Mouse (Mus musculus): ENCODE data around the gene Ehmt1. TPM values are rescaled to one million over a fixed set of nuclear protein-coding genes. Genes with fewer than 3 reads are reported as not detected.

Ehmt1 gene
- polyA plus RNA-seq, 1 experiment from 2014 or later: 47.5 TPM

- H3K27ac ChIP-seq: no peak overlapping the region
- DNase-seq (ENCODE audit: low spot score): no peak
- 78% methylated on average over 11 of the region's 11 CpGs for WGBS
- H3K4me3 ChIP-seq (replicated peaks; ENCODE audit: low read depth, low read length): no peak overlapping the region
- no peaks in the 10 kb centered on the region for H3K36me3 ChIP-seq (ENCODE audit: insufficient read depth, low read length)
- no peak overlapping the region for H3K9ac ChIP-seq (ENCODE audit: low read depth, low read length)
- H3K27me3 ChIP-seq (ENCODE audit: insufficient read depth, low read length): no peaks in the 10 kb centered on the region
- H3K4me1 ChIP-seq (replicated peaks; ENCODE audit: insufficient read depth, low read length): no peaks in the 10 kb centered on the region
- no peak for ATAC-seq (replicated peaks; ENCODE audit: low FRiP score, low read depth)
- H3K4me2 ChIP-seq (ENCODE audit: low read length): no peak overlapping the region
- no peak for TF ChIP-seq CTCF (IDR thresholded peaks at IDR 0.05; ENCODE audit: low read depth)
- no peaks in the 10 kb centered on the region for H3K9me3 ChIP-seq (replicated peaks; ENCODE audit: low read length)
Observed at GRCm38 (mm10) chr2:24775951-24776587, 143.3 kb downstream of the Ehmt1 start.

GRCm38 (mm10) chr2:24774832-24775231 is 144.6 kb downstream of the Ehmt1 start:
- Histone ChIP-seq H3K27ac (no peak overlapping the region), H3K4me1 (replicated peaks; ENCODE audit: insufficient read depth, low read length) (no peaks in the 10 kb centered on the region), H3K4me3 (replicated peaks; ENCODE audit: low read depth, low read length) (no peak overlapping the region), H3K9ac (ENCODE audit: low read depth, low read length) (no peak overlapping the region), H3K27me3 (ENCODE audit: insufficient read depth, low read length) (no peaks in the 10 kb centered on the region), H3K9me3 (replicated peaks; ENCODE audit: low read length) (no peaks in the 10 kb centered on the region), H3K4me2 (ENCODE audit: low read length) (no peak overlapping the region), H3K36me3 (ENCODE audit: insufficient read depth, low read length) (no peaks in the 10 kb centered on the region)
- ATAC-seq (replicated peaks; ENCODE audit: low FRiP score, low read depth) (no peak), DNase-seq (ENCODE audit: low spot score) (no peak)
- WGBS: 65% methylated on average over 7 of the region's 7 CpGs
- TF ChIP-seq CTCF (IDR thresholded peaks at IDR 0.05; ENCODE audit: low read depth): no peak; the same call in 1 of the 2 replicates

GRCm38 (mm10) chr2:24770861-24771260 is 148.6 kb downstream of the Ehmt1 start:
- Histone ChIP-seq H3K27ac (no peak overlapping the region), H3K4me1 (replicated peaks; ENCODE audit: insufficient read depth, low read length) (no peaks in the 10 kb centered on the region), H3K9me3 (replicated peaks; ENCODE audit: low read length) (no peaks in the 10 kb centered on the region), H3K36me3 (ENCODE audit: insufficient read depth, low read length) (no peaks in the 10 kb centered on the region), H3K4me2 (ENCODE audit: low read length) (no peak overlapping the region), H3K27me3 (ENCODE audit: insufficient read depth, low read length) (no peaks in the 10 kb centered on the region), H3K9ac (ENCODE audit: low read depth, low read length) (no peak overlapping the region), H3K4me3 (replicated peaks; ENCODE audit: low read depth, low read length) (no peak overlapping the region)
- no peak for ATAC-seq (replicated peaks; ENCODE audit: low FRiP score, low read depth)
- WGBS: 76% methylated on average over 4 of the region's 4 CpGs
- no peak for DNase-seq (ENCODE audit: low spot score)
- no peak for TF ChIP-seq CTCF (IDR thresholded peaks at IDR 0.05; ENCODE audit: low read depth)

GRCm38 (mm10) chr2:24763115-24763557 is 156.3 kb downstream of the Ehmt1 start, which contains the start of gene Cacna1b:
Cacna1b (minus strand) TSS chr2:24763152.
- Histone ChIP-seq H3K27ac (no peak within 1 kb of the TSS), H3K4me1 (replicated peaks; ENCODE audit: insufficient read depth, low read length) (peaks cover 12% of the 10 kb centered on the region), H3K4me3 (replicated peaks; ENCODE audit: low read depth, low read length) (peak within 1 kb of the TSS; percentile 49), H3K9me3 (replicated peaks; ENCODE audit: low read length) (no peaks in the 10 kb centered on the region), H3K36me3 (ENCODE audit: insufficient read depth, low read length) (no peaks in the 10 kb centered on the region), H3K27me3 (ENCODE audit: insufficient read depth, low read length) (peaks cover 21% of the 10 kb centered on the region), H3K4me2 (ENCODE audit: low read length) (peak within 1 kb of the TSS; percentile 96), H3K9ac (ENCODE audit: low read depth, low read length) (no peak within 1 kb of the TSS)
- WGBS: under 1% methylated on average over 41 of the region's 42 CpGs
- DNase-seq (ENCODE audit: low spot score): peak; percentile 42
- ATAC-seq (replicated peaks; ENCODE audit: low FRiP score, low read depth): peak; percentile 78
- no peak for TF ChIP-seq CTCF (IDR thresholded peaks at IDR 0.05; ENCODE audit: low read depth)

- WGBS: 1% methylated on average over 48 of the region's 52 CpGs
- ATAC-seq (replicated peaks; ENCODE audit: low FRiP score, low read depth) (peak; percentile 53), DNase-seq (ENCODE audit: low spot score) (no peak)
- TF ChIP-seq CTCF (IDR thresholded peaks at IDR 0.05; ENCODE audit: low read depth): no peak
- no peak overlapping the region for H3K9ac ChIP-seq (ENCODE audit: low read depth, low read length)
- peak overlapping the region; percentile 49 for H3K4me3 ChIP-seq (replicated peaks; ENCODE audit: low read depth, low read length)
- peaks cover 21% of the 10 kb centered on the region for H3K27me3 ChIP-seq (ENCODE audit: insufficient read depth, low read length)
- H3K4me2 ChIP-seq (ENCODE audit: low read length): peak overlapping the region; percentile 96
- no peaks in the 10 kb centered on the region for H3K36me3 ChIP-seq (ENCODE audit: insufficient read depth, low read length)
- H3K4me1 ChIP-seq (replicated peaks; ENCODE audit: insufficient read depth, low read length): peaks cover 12% of the 10 kb centered on the region
- no peaks in the 10 kb centered on the region for H3K9me3 ChIP-seq (replicated peaks; ENCODE audit: low read length)
- no peak overlapping the region for H3K27ac ChIP-seq
Observed at GRCm38 (mm10) chr2:24762446-24762960, 156.9 kb downstream of the Ehmt1 start.

GRCm38 (mm10) chr2:24761923-24762445 is 157.4 kb downstream of the Ehmt1 start:
- no peak overlapping the region for H3K9ac ChIP-seq (ENCODE audit: low read depth, low read length)
- no peaks in the 10 kb centered on the region for H3K36me3 ChIP-seq (ENCODE audit: insufficient read depth, low read length)
- H3K27me3 ChIP-seq (ENCODE audit: insufficient read depth, low read length): peaks cover 21% of the 10 kb centered on the region
- H3K9me3 ChIP-seq (replicated peaks; ENCODE audit: low read length): no peaks in the 10 kb centered on the region
- H3K4me2 ChIP-seq (ENCODE audit: low read length): peak overlapping the region; percentile 96
- peaks cover 12% of the 10 kb centered on the region for H3K4me1 ChIP-seq (replicated peaks; ENCODE audit: insufficient read depth, low read length)
- peak overlapping the region; percentile 49 for H3K4me3 ChIP-seq (replicated peaks; ENCODE audit: low read depth, low read length)
- TF ChIP-seq CTCF (IDR thresholded peaks at IDR 0.05; ENCODE audit: low read depth): no peak
- peak; percentile 86 for DNase-seq (ENCODE audit: low spot score)
- ATAC-seq (replicated peaks; ENCODE audit: low FRiP score, low read depth): peak; percentile 50
- WGBS: 1% methylated on average over 35 of the region's 35 CpGs
- H3K27ac ChIP-seq: no peak overlapping the region

All from kidney, postnatal 0 days (tissue).